Mouse (Mus musculus): Measurements from ENCODE around the gene Hebp1.

Gene Hebp1

DNA sequence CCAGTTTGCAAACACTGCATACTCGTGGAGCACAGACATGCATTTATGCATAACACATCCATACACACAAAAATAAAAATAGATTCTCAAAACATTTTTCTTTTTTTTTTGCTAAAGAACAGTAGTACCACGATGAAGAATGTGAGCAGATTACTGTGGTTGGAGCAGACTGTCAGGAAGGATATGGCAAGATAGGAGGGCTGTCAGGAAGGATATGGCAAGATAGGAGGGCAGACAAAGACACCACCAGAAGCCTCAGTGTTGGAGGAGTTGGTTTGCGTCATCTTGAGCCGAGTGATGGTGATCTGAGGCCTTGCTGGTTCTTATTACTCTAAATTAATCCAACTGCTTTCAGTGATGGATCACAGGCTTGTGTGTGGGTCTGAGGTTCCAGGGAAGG lies 35.0 kb downstream of the Hebp1 start:
- in situ Hi-C loops (cut with MboI, MseI) = no loop called here

DNA sequence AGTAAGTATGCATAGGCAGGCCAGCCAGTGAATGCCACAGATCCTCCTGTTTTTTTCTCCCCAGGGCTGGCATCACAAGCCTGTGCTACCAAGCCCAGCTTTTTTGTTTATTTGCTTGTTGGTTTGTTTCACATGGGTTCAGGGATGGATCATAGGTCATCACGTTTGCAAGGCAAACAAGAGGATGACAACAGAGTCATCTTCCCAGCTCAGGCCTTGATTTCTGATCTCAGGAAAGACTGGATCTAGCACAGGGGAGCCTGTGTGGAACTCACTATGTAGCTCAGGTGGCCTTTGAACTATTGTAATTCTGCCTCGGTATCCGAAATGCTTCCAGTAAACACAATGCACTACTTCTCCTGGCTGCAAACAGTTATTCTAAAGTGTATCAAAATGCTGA lies 35.5 kb downstream of the Hebp1 start:
- in situ Hi-C loops (cut with MboI, MseI) = no loop called here

DNA sequence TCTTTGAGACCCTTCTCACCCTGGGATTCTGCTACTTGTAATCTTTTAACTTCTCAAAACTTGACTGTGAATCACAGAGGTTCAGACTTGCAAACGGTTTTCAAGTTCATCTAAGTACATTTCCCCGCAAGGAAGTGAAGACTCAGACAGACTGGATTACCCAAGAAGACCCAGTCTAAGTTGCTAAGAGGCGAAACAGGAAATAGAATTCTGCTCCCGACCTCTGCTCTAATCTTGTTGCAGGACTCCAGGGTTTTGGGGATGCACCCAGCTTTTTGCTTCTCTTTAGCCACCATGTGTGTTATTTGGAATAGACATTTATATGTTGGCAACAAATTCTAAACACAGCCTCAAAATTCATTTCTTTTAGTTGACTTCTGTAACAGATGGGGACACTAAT lies 36.5 kb downstream of the Hebp1 start:
- in situ Hi-C loops (cut with MboI, MseI) = no loop called here

DNA sequence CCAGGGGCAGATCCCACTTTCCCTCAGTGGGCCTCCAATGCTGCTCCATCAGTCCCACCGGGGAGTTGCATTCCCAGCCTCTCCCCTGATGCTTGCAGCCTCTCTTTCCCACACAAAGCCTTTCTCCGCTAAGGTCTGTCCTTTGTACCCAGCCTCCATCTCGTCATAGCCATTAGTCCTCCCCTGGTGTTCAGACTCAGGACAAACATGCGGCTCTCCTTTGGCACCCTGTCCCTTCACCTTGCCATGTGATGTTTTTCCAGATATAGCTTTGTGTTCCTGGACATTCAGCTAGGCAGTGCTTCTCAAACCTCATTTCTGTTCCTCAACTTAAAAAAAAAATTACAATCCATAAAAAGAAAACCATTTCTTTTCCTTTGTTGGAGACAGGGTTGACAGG lies 39.3 kb downstream of the Hebp1 start:
- in situ Hi-C loops (cut with MboI, MseI) = loop anchor here in 1 of 2 experiments (10.0 kb wide), 1 partner anchor 216 kb away; no protein-coding TSS in a partner anchor

DNA sequence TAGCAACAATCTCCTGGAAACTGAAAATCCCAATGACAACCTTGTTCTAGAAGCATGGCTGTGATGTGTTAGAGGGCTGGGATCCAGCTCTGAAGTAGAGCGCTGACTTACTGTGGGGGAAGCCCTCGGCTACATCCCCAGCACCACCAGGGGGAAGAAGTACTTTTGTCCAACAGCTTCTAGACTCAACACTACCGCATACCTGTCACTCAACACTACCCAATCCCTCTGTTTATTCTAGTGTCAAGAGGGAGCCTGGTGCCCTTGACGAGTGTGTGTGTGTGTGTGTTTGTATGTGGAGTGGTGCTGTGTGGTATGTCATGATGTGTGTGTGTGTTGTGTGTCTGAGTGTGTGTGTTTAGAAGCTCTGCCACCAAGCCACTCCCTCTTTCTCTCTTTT lies 40.3 kb downstream of the Hebp1 start:
- in situ Hi-C loops (cut with MboI, MseI) = loop anchor here in 1 of 2 experiments (10.0 kb wide), 1 partner anchor 217 kb away; no protein-coding TSS in a partner anchor

DNA sequence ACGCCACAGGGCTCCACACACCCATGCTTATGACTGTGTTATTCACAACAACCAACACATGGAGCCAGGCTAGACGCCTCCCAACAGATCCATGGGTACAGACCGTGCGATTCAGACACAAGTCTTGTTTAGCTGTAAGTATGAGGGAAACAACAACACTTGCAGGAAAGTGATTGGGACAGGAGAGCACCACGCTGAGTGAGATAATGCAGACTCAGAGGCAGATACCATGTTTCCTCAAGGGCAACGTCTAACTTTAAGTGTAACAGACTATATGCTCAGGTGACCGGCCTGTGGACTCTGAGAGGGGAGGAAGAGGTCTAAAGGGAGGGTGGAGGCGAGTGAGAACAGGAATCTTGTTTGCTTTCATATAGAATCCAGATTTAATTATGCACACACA lies 41.2 kb downstream of the Hebp1 start:
- in situ Hi-C loops (cut with MboI, MseI) = loop anchor here in 1 of 2 experiments (10.0 kb wide), 1 partner anchor 218 kb away; no protein-coding TSS in a partner anchor

DNA sequence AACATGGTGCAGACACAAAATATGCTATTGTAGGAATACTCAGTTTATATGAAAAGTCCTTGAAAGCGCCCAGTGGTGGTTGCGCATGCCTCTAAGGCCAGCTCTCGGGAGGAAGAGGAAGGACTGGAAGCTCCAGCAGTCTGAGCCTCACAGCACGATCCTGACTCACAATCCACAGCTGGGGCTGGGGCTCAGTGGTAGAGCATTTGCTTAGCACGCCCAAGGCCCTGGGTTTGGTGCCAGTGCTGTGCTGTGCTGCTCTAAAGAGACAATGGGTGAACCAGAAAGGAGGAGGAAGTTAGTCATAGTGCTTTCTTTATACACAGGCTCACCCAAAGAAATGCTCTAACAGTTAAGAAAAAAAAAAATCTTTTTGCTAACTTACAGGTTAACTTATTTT lies 44.1 kb downstream of the Hebp1 start:
- in situ Hi-C loops (cut with MboI, MseI) = loop anchor here (5.0 to 10.0 kb wide), 5 partner anchors 84 to 244 kb away; no protein-coding TSS in a partner anchor

DNA sequence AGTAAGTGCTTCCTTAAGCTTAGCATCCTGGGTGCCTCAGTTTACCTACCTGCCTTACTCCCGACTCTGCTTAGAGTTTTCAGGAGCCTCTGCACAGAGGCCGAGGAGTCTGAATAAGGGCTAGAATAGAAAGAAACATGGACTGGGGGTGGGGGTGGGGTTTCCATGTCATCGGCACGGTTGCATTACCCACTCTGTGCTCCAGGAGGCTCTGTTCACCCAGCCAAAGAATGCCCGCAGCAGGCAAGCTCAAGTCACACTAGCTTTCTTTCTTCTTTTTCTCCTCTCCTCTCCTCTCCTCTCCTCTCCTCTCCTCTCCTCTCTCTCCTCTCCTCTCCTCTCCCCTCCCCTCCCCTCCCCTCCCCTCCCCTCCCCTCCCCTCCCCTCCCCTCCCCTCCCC lies 47.5 kb downstream of the Hebp1 start:
- in situ Hi-C loops (cut with MboI, MseI) = loop anchor here (5.0 to 10.0 kb wide), 5 partner anchors 87 to 247 kb away; no protein-coding TSS in a partner anchor

DNA sequence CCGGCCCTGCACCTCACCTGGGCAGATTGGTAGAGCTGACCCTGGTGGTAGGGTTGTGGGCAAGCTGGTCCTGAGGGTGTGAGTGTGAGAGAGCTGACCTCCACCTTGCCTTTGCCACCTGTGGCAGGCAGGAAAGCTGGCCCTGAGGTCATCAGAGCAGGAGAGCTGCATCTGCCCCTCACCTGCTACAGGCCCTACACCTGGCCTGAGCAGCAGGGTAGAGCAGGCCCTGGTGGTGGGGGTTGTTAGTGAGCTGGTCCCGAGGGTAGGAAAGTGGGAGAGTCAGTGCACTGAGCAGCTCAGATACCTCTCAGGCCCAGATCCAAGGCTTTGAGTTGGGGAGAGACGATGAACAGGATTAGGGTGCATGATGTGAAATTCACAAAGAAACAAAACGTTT lies 48.1 kb downstream of the Hebp1 start:
- in situ Hi-C loops (cut with MboI, MseI) = loop anchor here (5.0 to 10.0 kb wide), 7 partner anchors 62 to 248 kb away; no protein-coding TSS in a partner anchor

DNA sequence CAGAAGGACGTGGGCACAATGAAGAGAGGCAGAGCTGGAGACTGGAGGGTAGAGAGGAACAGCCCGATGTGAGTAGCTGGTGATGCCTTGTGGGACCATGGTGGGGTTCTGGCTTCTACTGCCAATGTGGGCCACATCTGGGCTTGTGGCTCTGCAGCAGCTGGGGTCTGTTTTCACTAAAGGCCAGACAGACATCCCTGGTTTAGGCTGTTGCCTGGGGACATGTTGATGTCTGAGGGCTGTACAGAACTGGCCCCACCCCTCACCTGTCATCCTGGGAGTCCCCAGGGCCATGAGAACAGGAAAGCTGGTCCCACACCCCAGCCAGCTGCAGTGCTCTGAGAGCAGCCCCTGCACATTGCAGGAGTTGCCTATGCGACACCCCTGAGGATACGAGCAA lies 48.6 kb downstream of the Hebp1 start:
- in situ Hi-C loops (cut with MboI, MseI) = loop anchor here in 1 of 2 experiments (5.0 kb wide), 2 partner anchors 62 to 122 kb away; no protein-coding TSS in a partner anchor

DNA sequence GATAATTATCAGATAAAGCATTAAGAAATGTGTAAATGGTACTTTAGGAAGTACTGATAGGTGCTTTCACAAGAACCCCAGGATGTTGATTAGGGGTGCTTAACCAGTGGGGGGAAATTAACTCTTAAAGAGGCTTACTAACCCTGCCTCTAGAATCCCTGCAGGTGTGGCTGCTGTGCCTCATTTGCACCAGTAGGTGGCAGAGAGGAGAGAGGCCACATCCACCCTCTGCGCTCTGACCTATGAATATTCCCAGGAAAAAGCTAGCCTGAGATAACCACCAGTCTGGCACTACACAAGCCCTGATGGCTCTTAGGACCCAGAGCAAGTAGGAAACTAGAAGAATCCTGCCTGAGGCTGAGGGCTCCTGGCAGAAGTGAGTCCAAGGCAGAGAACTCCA lies 49.3 kb downstream of the Hebp1 start:
- in situ Hi-C loops (cut with MboI, MseI) = loop anchor here in 1 of 2 experiments (5.0 kb wide), 2 partner anchors 61 to 121 kb away; no protein-coding TSS in a partner anchor

DNA sequence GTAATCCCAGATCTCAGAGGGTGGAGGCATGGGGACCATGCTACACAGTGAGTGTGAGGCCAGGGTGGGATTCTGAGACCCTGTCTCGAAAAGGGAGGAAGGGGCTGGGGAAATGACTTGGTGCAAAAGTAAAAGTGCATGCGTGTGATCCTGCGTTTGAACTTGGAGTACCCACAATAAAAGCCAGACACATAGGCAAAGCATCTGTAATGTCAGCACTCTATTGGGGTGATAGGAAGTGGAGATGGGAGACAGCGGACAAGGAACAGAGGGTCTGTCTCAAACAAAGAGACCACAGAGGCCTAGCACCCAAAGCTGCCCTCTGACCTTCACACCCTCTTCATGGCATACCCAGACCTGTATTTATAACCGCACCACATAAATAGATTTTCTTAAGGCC lies 51.8 kb downstream of the Hebp1 start:
- in situ Hi-C loops (cut with MboI, MseI) = loop anchor here in 1 of 2 experiments (5.0 kb wide), 2 partner anchors 59 to 119 kb away; no protein-coding TSS in a partner anchor

DNA sequence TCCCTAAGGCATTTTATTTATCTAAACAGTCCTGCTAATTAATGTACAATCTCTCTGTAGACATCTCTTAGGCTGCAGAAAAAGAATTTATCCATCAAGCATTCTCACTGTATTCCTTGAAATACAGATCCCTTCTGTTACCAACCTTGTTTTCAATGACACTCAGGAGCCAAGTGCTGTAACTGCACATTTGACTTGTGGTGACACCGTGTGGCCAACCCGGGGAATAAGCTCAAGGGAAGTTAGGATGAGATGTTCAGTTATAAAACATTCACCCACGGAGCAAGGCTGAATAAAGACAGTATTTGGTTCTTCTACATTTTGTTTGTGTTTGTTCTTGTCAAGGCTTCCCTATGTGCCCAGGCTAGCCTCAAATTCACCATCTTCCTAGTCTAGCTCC lies 53.3 kb downstream of the Hebp1 start:
- in situ Hi-C loops (cut with MboI, MseI) = loop anchor here in 1 of 2 experiments (5.0 kb wide), 2 partner anchors 57 to 122 kb away; no protein-coding TSS in a partner anchor

DNA sequence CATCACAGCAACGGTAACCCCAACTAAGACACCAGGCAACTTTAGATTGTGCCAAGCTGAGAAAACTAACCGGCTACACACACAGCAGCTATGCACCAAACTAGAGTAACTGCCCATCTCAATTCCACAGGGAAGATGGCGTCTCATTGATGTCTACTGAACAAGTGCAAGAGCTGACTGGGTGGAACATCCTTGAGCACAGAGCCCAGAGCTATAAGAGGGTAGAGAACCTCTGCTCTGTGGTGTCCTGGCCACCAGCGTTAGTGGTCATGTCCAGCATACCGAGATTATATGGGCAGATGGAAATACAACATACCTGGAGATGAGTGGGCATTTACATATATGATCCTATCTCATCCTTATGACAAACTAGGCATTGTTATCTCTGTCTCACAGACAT lies 54.7 kb downstream of the Hebp1 start:
- in situ Hi-C loops (cut with MboI, MseI) = loop anchor here in 1 of 2 experiments (5.0 kb wide), 2 partner anchors 56 to 121 kb away; no protein-coding TSS in a partner anchor

DNA sequence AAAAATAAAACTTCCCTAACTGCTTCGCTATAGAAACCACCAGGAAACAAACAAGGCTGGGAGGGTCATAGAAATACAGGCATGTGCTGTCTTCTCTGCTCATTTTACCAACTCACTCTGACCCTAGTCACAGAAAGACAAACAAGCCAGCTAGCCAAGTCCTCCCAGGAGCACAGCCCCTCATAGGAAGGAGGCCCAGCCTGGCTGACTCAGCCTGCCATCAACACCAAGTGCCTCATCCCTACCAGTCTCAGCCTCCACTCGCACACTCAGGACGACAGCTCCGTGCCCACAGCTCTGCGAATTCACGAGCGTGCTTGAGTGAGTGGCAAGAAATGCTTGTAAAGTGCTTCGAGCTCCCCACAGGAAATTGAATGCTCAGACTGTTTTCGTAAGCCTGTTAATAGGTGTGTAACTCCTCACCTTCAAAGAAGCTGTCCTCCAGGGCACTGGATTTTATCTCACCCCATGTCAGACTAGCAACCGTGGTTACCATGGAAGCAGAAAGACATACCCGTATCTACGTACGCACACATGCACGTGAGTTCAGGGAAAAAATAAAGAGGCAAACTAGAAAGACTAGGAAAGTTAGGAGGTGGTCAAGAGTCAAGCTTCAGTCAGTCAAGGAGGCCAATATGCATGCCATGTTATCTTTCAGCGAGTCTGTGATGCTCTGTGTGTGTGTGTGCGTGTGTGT lies 56.2 kb downstream of the Hebp1 start:
- in situ Hi-C loops (cut with MboI, MseI) = loop anchor here in 1 of 2 experiments (5.0 kb wide), 2 partner anchors 54 to 119 kb away; no protein-coding TSS in a partner anchor

DNA sequence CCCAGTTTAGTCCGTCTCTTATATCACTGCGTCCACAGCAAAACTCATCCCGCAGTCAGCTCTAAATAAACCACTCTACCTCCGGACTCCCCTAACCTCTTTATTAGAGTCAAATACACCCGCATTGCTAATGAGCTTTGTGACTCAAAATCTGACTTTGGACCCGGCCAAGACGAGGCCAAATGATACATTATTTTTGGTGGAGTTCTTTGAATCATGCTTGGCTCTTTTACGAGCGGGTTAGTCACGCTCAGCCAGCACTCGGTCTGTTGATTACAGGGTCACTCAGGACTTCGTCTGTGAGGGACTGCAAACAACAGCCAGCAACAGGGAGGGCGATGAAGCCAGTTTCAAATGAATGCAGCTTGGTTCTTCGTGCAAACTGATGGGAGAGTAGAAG lies 59.1 kb downstream of the Hebp1 start:
- in situ Hi-C loops (cut with MboI, MseI) = no loop called here

DNA sequence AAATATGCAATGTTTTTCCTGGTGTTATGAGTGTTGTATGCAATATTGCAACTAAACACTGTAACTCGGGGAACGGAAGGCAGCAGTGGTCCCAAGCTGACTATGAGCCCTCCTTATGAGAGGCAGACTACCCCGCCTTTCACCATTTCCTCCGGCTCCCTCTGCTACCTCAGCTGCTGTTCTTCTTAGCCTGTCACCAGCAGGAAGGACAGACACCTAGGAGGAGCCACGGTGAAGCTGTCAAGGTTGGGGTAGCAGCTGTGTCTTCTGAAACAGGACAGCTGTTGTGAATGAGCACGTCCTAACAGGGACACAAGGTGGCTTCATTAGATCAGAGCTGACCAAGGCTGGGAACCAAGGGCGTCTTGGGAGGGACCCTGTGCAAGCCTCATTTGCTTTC lies 59.6 kb downstream of the Hebp1 start:
- in situ Hi-C loops (cut with MboI, MseI) = no loop called here

DNA sequence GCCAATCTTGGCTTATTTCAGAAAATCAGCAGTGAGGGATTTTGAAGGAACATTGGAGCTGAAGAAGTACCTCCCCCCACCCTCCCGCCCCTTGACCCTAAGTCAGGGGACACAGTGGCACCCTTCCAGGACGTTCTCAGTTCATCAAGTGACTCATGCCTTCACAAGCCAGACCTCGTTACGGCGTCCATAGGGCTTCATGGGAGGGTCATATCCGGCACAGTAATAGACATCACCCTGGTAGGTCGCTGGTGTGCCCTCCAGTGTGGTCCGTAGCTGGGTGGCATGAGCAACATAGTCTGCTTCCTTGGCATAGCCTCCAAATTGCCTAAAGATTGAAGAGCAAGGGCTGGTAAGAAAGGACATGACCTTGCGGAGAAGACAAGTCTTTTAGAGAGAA lies 60.1 kb downstream of the Hebp1 start:
- in situ Hi-C loops (cut with MboI, MseI) = no loop called here

DNA sequence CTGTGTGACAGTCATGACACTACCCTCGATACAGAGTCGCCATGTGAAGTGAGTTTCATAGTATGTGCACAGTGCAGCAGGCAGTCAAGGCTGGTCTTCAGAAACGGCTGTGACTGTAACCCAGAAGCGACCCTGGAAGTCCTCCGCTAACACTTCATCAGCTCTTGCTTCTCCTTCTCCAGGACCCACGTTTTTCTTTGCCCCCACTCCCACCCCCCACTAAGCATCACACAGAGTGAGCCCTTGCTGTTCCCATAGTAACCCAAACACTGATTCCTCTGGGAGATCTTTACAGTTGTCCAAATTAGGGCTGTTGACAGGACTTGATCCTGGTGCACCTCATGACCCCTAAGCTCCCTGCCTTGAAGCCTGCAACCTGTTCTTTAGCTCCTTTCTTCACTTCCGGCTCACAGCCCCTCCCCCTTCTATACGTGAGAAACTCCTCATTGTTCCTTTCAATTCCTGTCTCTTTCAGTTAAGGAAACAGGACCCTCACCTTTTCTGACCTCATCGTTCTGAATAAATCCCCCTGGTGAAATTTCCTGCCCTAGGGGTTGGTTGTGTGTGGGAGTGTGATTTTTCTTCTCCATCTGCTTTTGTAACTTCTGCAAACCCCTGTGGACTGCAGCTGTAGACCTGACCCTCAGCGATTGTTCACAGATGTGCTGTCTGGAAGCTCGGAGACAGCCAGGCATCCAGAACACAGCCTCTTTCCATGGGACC lies 61.2 kb downstream of the Hebp1 start:
- in situ Hi-C loops (cut with MboI, MseI) = no loop called here

DNA sequence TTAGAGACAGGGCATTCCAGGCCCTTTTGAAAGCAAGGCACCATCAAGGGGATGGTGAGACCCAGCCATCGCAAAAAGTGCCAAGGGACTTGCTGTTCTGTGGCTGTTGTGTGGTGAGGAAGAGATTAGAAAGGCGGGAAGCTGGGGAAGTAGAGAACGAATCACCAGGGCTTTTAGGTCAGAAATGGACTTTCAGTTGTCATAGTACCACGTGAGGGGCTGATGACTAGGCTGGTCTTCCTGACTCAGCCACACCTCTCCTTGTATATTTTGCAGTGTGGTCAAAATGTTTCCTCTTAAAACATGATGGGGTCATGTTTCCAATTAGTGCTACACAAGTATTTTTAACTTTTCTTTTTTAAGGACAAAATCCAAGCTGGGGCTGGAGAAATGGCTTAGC lies 62.1 kb downstream of the Hebp1 start:
- in situ Hi-C loops (cut with MboI, MseI) = no loop called here

DNA sequence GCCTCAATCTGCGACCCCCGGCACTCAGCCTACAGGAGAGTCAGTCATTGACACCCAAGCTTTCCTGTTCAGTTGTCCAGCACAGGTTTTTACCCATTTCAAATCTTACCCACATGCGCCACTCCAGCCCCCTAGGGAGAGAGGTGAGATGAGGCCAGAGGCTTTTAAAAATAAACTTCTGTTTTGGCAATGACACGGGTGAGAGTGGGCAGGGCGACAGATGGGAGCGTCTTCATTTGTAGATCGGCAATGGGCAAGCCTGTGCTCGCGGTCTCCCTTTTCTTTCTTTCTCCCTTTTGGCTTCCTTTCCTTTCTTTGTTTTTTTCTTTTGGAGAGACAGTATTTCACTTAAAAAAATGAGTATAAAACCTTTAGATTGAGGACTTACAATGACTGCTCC lies 64.3 kb downstream of the Hebp1 start:
- in situ Hi-C loops (cut with MboI, MseI) = no loop called here

DNA sequence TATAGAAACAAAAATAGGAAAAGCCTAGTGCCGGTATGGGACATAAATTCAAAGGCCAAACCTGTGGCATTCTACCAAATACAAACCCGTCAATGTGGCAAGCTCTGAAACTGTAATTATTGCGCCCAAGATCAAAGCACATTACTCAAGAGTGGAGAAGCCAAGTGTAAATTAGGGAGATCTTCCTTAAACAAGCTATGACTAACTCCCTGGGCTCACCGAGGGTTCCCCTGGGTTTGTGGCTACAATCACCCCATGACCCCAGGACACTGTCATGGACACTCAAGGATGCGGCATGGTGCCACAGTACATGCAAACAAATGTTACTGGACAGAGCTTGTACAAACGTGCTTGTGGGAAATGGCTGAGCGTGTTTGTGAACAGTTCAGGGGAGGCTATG lies 64.7 kb downstream of the Hebp1 start:
- in situ Hi-C loops (cut with MboI, MseI) = no loop called here
